Mouse (Mus musculus) kidney, embryonic 15.5 days (tissue): Measurements from ENCODE around the gene Gm20721. TPM values are rescaled to one million over a fixed set of nuclear protein-coding genes. Genes with fewer than 3 reads are reported as not detected.
"Not testable (repeated sequence)": the region's sequence is repeated elsewhere in the genome, so short reads cannot be mapped to it uniquely, and the experiment has no call there.

Source experiments
- ATAC-seq: fragments of 200-750 bp; cut with Nextera tagmentation; replicated peaks from 2 replicates; pipeline ENCODE4 v1.8.0; 2017; ENCODE audit warnings: moderate TSS enrichment; ENCODE audit not compliant: low FRiP score
- H3K27ac ChIP-seq: fragments of 300-500 bp; sonication (generic); 2 replicates; pipeline ENCODE4 v1.5.1; 2015; ENCODE audit warnings: mild to moderate bottlenecking, inconsistent platforms
- H3K27me3 ChIP-seq: fragments of 300-500 bp; sonication (generic); 2 replicates; pipeline ENCODE4 v1.6.1; 2015; ENCODE audit warnings: inconsistent platforms
- H3K36me3 ChIP-seq: fragments of 300-500 bp; sonication (generic); 2 replicates; pipeline ENCODE4 v1.6.1; 2015; ENCODE audit warnings: inconsistent platforms
- H3K4me1 ChIP-seq: fragments of 300-500 bp; sonication (generic); 2 replicates; pipeline ENCODE4 v1.6.1; 2015; ENCODE audit warnings: inconsistent platforms
- H3K4me2 ChIP-seq: fragments of 300-500 bp; sonication (generic); 2 replicates; pipeline ENCODE4 v1.6.1; 2015; ENCODE audit warnings: moderate library complexity, mild to moderate bottlenecking, inconsistent platforms
- H3K4me3 ChIP-seq: fragments of 300-500 bp; sonication (generic); replicated peaks from 2 replicates; pipeline ENCODE4 v1.5.1; 2015; ENCODE audit warnings: mild to moderate bottlenecking, inconsistent platforms
- H3K9ac ChIP-seq: fragments of 300-500 bp; sonication (generic); 2 replicates; pipeline ENCODE4 v1.6.1; 2015; ENCODE audit warnings: mild to moderate bottlenecking, inconsistent platforms
- H3K9me3 ChIP-seq: fragments of 300-500 bp; sonication (generic); replicated peaks from 2 replicates; pipeline ENCODE4 v1.6.1; 2016; ENCODE audit warnings: inconsistent platforms
- WGBS: fragments of 180-500 bp; shearing (Covaris S2); methylation state at CpG from one replicate; pipeline ENCODE4 v1.1.7; 2015; ENCODE audit warnings: mixed read lengths; 5-methylcytosine and 5-hydroxymethylcytosine counted together
- polyA plus RNA-seq: library from polyadenylated mRNA; unstranded; fragments of >200 nt; fragmentation: Nextera tagmentation; extraction: Ambion mirVana; gene quantifications from 2 replicates; pipeline ENCODE4 v1.2.1, GENCODE M21; 2015

The Gm20721 gene
- polyA plus RNA-seq, 1 experiment from 2014 or later: 15.7 TPM

- Histone ChIP-seq H3K9ac (peak overlapping the region; percentile 99), H3K27ac (peak overlapping the region; percentile 99), H3K4me2 (peak overlapping the region; percentile 75), H3K36me3 (peaks cover 6% of the 10 kb centered on the region; the same call in 1 of the 2 replicates), H3K27me3 (no peaks in the 10 kb centered on the region), H3K4me1 (peaks cover 46% of the 10 kb centered on the region), H3K9me3 (no peaks in the 10 kb centered on the region), H3K4me3 (peak overlapping the region; percentile 88)
- 46% methylated on average over 55 of the region's 58 CpGs for WGBS
- peak; percentile 10; the same call in 1 of the 2 replicates for ATAC-seq
These were observed 17.4 kb downstream of the Gm20721 start for GRCm38 (mm10) chr2:174328926-174329662.

DNA sequence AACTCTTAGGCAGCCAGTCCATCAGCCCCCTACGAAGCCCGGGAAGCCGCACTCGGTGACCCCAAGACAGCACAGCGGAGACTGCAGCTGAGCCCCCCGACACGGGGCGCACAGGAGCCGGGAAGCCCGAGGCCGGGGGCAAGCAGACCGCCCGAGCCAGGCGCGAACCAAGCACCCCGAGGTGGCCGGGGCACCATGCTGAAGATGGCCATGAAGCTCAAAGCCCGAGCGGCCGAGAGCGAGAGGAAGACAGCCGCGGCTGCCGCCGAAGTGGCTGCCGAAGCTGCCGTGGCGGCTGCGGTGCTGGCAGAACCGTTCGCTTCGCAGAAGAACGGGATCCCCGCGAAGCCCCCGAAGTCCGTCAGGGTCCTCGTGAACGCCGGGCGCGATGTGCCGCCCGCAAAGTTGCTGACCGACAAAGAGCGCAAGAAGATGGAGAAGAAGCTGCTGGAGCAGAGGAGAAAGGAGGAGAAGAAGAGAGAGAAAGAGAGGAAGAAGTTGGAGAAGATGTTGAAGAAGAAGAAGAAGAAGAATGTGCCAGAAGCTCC lies 18.1 kb downstream of the Gm20721 start:
- peak overlapping the region; percentile 88 for H3K4me3 ChIP-seq
- no peak for ATAC-seq

DNA sequence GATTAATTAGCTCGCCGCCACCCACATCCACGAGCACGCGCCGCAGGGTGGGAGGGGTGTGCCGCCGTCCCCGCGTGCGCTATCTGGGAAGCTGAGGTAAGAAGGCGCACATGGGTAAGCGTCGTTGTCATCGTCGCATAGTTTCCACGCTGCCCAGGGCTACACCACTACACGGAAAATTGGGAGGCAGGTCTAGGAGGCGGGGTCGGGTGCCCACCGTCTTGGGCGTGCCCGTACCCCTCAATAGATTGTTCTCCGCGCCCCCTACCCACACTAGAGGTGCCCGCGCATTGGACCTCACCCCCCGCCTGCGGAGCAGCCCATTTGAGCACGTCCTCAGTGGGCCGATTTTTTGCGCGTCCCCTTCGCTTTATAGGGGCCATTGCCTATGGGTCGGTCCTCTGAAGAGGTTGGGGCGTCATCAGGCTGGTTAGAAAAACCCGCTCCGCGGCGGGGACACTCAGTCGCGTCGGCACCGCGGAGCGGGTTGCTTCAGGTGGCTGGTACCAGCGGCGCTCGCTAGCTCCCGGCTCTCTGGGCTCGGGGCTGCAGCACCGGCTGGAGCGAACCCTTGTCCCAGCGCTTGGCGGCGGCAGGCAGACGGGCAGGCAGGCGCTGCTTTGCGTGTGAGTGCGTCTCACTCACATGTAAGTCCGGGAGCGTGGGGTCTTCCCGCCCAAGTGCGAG lies 19.1 kb downstream of the Gm20721 start:
- Histone ChIP-seq H3K4me3 (peak overlapping the region; percentile 88), H3K27ac (peak overlapping the region; percentile 59), H3K9me3 (no peaks in the 10 kb centered on the region), H3K36me3 (peaks cover 4% of the 10 kb centered on the region; the same call in 1 of the 2 replicates), H3K4me1 (peaks cover 29% of the 10 kb centered on the region), H3K4me2 (peak overlapping the region; percentile 75), H3K27me3 (no peaks in the 10 kb centered on the region), H3K9ac (peak overlapping the region; percentile 61)
- peak; percentile 28 for ATAC-seq
- 58% methylated on average over 64 of the region's 64 CpGs for WGBS

More for the DNA sequence above, 18.1 kb downstream of the Gm20721 start:
- Histone ChIP-seq H3K9me3 (no peaks in the 10 kb centered on the region), H3K4me2 (peak overlapping the region; percentile 75), H3K36me3 (peaks cover 4% of the 10 kb centered on the region; the same call in 1 of the 2 replicates), H3K27me3 (no peaks in the 10 kb centered on the region), H3K9ac (peak overlapping the region; percentile 99), H3K4me1 (peaks cover 39% of the 10 kb centered on the region), H3K27ac (peak overlapping the region; percentile 99)
- 39% methylated on average over 46 of the region's 46 CpGs for WGBS

GRCm38 (mm10) chr2:174326481-174326880 lies 20.0 kb downstream of the Gm20721 start:
- ATAC-seq: no peak
- WGBS: 55% methylated on average over 8 of the region's 8 CpGs

DNA sequence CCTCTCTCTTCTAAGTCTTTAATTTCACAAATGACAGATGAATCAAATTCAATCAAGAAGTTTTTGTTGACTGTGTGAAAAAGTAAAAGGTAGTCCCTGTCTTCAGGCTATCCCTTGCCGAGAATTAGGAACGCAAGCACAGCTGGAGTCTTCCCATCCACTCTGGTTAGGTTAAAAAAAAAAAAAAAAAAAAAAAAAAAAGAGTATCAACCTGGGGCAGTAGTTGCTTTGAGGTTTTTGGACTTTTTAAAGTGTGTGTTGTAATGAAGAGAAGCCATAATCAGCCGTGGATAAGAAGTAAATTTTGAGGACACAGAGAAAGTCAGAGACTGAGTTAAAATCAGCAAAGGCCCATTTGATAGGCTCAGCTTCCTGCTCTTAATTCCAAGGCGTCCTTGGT lies 20.5 kb downstream of the Gm20721 start:
- 64% methylated on average over 4 of the region's 4 CpGs for WGBS
- H3K9me3 ChIP-seq: no peaks in the 10 kb centered on the region
- peaks cover 4% of the 10 kb centered on the region; the same call in 1 of the 2 replicates for H3K36me3 ChIP-seq
- no peak overlapping the region for H3K9ac ChIP-seq
- H3K4me1 ChIP-seq: peaks cover 21% of the 10 kb centered on the region
- H3K27ac ChIP-seq: no peak overlapping the region
- ATAC-seq: no peak
- H3K27me3 ChIP-seq: no peaks in the 10 kb centered on the region
- peak overlapping the region; percentile 88 for H3K4me3 ChIP-seq
- peak overlapping the region; percentile 75 for H3K4me2 ChIP-seq

More at GRCm38 (mm10) chr2:174326481-174326880, 20.0 kb downstream of the Gm20721 start:
- no peaks in the 10 kb centered on the region for H3K9me3 ChIP-seq
- peak overlapping the region; percentile 38; the same call in 1 of the 2 replicates for H3K9ac ChIP-seq
- H3K4me1 ChIP-seq: peaks cover 21% of the 10 kb centered on the region
- peak overlapping the region; percentile 75 for H3K4me2 ChIP-seq
- H3K4me3 ChIP-seq: peak overlapping the region; percentile 88
- no peaks in the 10 kb centered on the region for H3K27me3 ChIP-seq
- H3K27ac ChIP-seq: no peak overlapping the region
- H3K36me3 ChIP-seq: peaks cover 4% of the 10 kb centered on the region; the same call in 1 of the 2 replicates

- Histone ChIP-seq H3K4me2 (no peak overlapping the region), H3K27ac (no peak overlapping the region), H3K4me3 (no peak overlapping the region), H3K9me3 (no peaks in the 10 kb centered on the region), H3K27me3 (no peaks in the 10 kb centered on the region), H3K9ac (no peak overlapping the region), H3K4me1 (peaks cover 20% of the 10 kb centered on the region), H3K36me3 (no peaks in the 10 kb centered on the region; the same call in 1 of the 2 replicates)
- no peak for ATAC-seq
- WGBS: 89% methylated on average over 9 of the region's 9 CpGs
These were observed 29.9 kb downstream of the Gm20721 start for GRCm38 (mm10) chr2:174316661-174317060.

DNA sequence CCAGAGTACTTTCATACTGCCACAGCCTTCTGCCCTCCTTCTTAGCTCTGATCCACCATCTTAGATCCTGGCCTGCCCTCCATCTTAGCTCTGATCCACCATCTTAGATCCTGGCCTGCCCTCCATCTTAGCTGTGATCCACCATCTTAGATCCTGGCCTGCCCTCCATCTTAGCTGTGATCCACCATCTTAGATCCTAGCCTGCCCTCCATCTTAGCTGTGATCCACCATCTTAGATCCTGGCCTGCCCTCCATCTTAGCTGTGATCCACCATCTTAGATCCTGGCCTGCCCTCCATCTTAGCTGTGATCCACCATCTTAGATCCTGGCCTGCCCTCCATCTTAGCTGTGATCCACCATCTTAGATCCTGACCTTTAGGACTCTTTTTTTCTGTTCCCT lies 31.1 kb downstream of the Gm20721 start:
- H3K9ac ChIP-seq, H3K4me2 ChIP-seq, H3K36me3 ChIP-seq, H3K4me3 ChIP-seq, H3K27me3 ChIP-seq, ATAC-seq, H3K27ac ChIP-seq, H3K9me3 ChIP-seq: not testable (repeated sequence)
- peaks cover 23% of the 10 kb centered on the region for H3K4me1 ChIP-seq

- Histone ChIP-seq H3K27me3 (peaks cover 3% of the 10 kb centered on the region), H3K4me2 (no peak overlapping the region), H3K9ac (no peak overlapping the region), H3K9me3 (no peaks in the 10 kb centered on the region), H3K4me1 (peaks cover 23% of the 10 kb centered on the region), H3K36me3 (no peaks in the 10 kb centered on the region), H3K4me3 (no peak overlapping the region), H3K27ac (no peak overlapping the region)
- ATAC-seq: 0 out of 2 replicates have a peak, but pooled peaks have one; percentile 38
- 71% methylated on average over 2 of the region's 2 CpGs for WGBS
These were observed 33.9 kb downstream of the Gm20721 start for GRCm38 (mm10) chr2:174312661-174313060.

DNA sequence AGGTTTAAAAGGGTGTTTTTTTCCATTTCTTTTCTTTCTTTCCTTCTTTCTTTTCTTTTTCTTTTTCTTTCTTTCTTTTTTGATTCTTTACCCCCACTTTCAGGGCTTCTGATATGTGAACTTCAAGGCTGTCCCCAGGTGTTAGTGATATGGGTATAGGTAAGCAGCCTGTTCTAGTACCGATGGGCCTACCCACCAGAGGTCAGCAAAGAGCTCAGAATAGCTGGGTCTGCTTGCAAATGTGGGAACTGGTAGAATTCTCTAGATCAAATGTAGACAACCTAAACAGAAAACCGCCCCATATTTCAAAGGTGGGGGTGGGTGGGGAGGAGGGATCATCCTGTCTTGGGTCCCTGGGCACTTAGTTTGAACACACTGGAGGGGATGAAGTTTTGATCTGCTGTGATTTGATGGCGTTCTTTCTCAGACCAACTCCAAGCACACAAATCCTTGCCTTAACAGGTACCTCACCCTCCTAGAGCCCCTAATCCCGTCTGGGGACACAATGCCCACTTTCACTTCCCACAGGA lies 34.3 kb downstream of the Gm20721 start:
- H3K36me3 ChIP-seq: no peaks in the 10 kb centered on the region
- H3K4me3 ChIP-seq: no peak overlapping the region
- WGBS: 28% methylated on average over 4 of the region's 4 CpGs
- no peak overlapping the region for H3K4me2 ChIP-seq
- ATAC-seq: peak; percentile 71; the same call in 1 of the 2 replicates
- no peak overlapping the region for H3K27ac ChIP-seq
- H3K27me3 ChIP-seq: peaks cover 3% of the 10 kb centered on the region
- H3K9ac ChIP-seq: no peak overlapping the region
- H3K4me1 ChIP-seq: peaks cover 19% of the 10 kb centered on the region
- H3K9me3 ChIP-seq: no peaks in the 10 kb centered on the region

DNA sequence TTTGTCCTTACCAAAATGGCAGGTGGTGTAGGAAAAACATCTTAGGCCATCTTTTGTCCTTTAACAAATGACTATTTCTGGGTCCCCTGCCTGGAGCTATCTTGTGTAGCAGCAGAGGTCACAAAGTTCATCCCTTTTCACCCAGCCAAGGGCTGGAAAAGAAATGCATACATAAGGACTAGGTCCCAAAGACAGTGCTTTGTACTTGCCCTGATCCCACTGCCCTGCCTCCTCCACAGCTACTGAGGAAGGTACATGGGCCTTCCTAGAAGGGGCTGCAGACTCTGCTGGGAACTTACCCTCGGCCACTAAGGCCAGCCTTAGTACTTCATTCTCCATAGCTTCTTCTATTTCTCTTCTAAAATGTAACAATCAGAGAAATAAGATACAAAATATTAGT lies 34.9 kb downstream of the Gm20721 start:
- peak; percentile 43; the same call in 1 of the 2 replicates for ATAC-seq

GRCm38 (mm10) chr2:174310913-174311514 lies 35.5 kb downstream of the Gm20721 start:
- 13% methylated on average over 7 of the region's 7 CpGs for WGBS
- Histone ChIP-seq H3K4me1 (peaks cover 12% of the 10 kb centered on the region), H3K4me3 (no peak overlapping the region), H3K27me3 (peaks cover 3% of the 10 kb centered on the region), H3K9ac (no peak overlapping the region), H3K4me2 (no peak overlapping the region), H3K36me3 (no peaks in the 10 kb centered on the region), H3K27ac (no peak overlapping the region), H3K9me3 (no peaks in the 10 kb centered on the region)
- peak; percentile 63; the same call in 1 of the 2 replicates for ATAC-seq

More for the DNA sequence above, 34.9 kb downstream of the Gm20721 start:
- WGBS: 69% methylated on average over 1 of the region's 1 CpGs
- Histone ChIP-seq H3K9ac (no peak overlapping the region), H3K4me3 (no peak overlapping the region), H3K4me2 (no peak overlapping the region), H3K27me3 (peaks cover 3% of the 10 kb centered on the region), H3K27ac (no peak overlapping the region), H3K4me1 (peaks cover 13% of the 10 kb centered on the region), H3K9me3 (no peaks in the 10 kb centered on the region), H3K36me3 (no peaks in the 10 kb centered on the region)
